Comparison of ENCODE assay signal across 18 mouse cellular contexts in the genomic region with DNA sequence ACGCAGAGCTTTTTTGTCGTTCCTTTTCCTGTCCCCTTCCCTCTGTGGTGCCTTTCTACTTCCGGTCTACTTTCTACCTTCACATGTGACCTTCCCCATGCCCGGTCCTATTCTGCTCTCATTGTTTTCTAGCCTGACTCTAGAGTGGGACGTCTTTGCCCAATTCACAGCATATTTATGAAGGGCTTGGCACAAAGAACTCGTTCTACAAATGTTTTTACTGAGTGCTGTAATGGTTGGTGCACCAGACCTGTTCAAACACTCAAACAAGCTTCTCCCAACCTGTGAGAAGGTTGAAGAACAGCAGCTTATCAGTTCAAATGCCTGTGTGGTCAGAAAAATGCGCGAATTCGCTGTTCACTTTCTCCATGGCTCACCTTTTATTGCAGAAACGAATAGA.
"Had no signal": no experiment of that assay in that cellular context is flagged by ENCODE, and none has a peak within 500 bp of the region (broad histone marks: within the 10 kb centered on the region; RNA-seq: fewer than 3 reads in every experiment).

No protein-coding gene starts in this region.

- H3K27ac ChIP-seq: kidney, postnatal 0 days; left cerebral cortex, adult 2 months; liver, embryonic 13.5 days; neural tube, embryonic 12.5 days; neural tube, embryonic 15.5 days; stomach, embryonic 15.5 days had no signal

- H3K4me1 ChIP-seq: liver, embryonic 13.5 days; neural tube, embryonic 12.5 days; neural tube, embryonic 15.5 days; stomach, embryonic 15.5 days had no signal

- DNase-seq: kidney, adult 18-20 months; kidney, adult 9 months; kidney, postnatal 25 days; layer of hippocampus, postnatal 36 days; liver, embryonic 13.5 days; midbrain, embryonic 14.5 days; retina, postnatal 1 day; right cerebral cortex, postnatal 25 days; spleen, adult 18-20 months; thymus, postnatal 36 days had no signal

- H3K9me3 ChIP-seq: liver, embryonic 13.5 days; neural tube, embryonic 12.5 days; neural tube, embryonic 15.5 days; stomach, embryonic 15.5 days had no signal

- H3K4me3 ChIP-seq: left cerebral cortex, adult 2 months; liver, embryonic 13.5 days; neural tube, embryonic 12.5 days; neural tube, embryonic 15.5 days; stomach, embryonic 15.5 days had no signal

- ATAC-seq: inflammation-experienced regulatory T-cells, adult 6 months; intestine, embryonic 16.5 days had no signal

- H3K36me3 ChIP-seq: liver, embryonic 13.5 days; neural tube, embryonic 12.5 days; neural tube, embryonic 15.5 days; stomach, embryonic 15.5 days had no signal

- H3K4me2 ChIP-seq: liver, embryonic 13.5 days; midbrain, embryonic 11.5 days; neural tube, embryonic 12.5 days; neural tube, embryonic 15.5 days; stomach, embryonic 15.5 days had no signal

- H3K9ac ChIP-seq: liver, embryonic 13.5 days; neural tube, embryonic 12.5 days; neural tube, embryonic 15.5 days; stomach, embryonic 15.5 days had no signal

- H3K27me3 ChIP-seq: liver, embryonic 13.5 days; neural tube, embryonic 12.5 days; neural tube, embryonic 15.5 days; stomach, embryonic 15.5 days had no signal
